Mouse (Mus musculus) granulocyte monocyte progenitor cell, adult 5-6 weeks (primary cell): ENCODE data around the gene Pgls. TPM values are rescaled to one million over a fixed set of nuclear protein-coding genes. Genes with fewer than 3 reads are reported as not detected.

Experiments used
- ATAC-seq: replicated peaks from 2 replicates; pipeline ENCODE4 v1.8.0; 2016; ENCODE audit warnings: mild to moderate bottlenecking, moderate TSS enrichment, inconsistent platforms; ENCODE audit not compliant: poor library complexity, severe bottlenecking
- total RNA-seq, 2 experiments: library from RNA; stranded (forward) in 1 of 2; stranded (reverse) in 1 of 2; fragments of 200-712, 200-1000 nt in 1 of 2; fragments of >200 nt in 1 of 2; fragmentation: Nextera tagmentation in 1 of 2; gene quantifications; 2 replicates each; pipeline ENCODE4 v1.2.3; 2014 to 2017

Pgls gene
- total RNA-seq, 2 experiments from 2014 or later: 143 to 185 TPM

- peak; percentile 35; the same call in 1 of the 2 replicates for ATAC-seq
These were observed 41.2 kb downstream of the Pgls start for GRCm38 (mm10) chr8:71633164-71633563.

- peak; percentile 43 for ATAC-seq
These were observed 42.1 kb downstream of the Pgls start for GRCm38 (mm10) chr8:71633981-71634667.

DNA sequence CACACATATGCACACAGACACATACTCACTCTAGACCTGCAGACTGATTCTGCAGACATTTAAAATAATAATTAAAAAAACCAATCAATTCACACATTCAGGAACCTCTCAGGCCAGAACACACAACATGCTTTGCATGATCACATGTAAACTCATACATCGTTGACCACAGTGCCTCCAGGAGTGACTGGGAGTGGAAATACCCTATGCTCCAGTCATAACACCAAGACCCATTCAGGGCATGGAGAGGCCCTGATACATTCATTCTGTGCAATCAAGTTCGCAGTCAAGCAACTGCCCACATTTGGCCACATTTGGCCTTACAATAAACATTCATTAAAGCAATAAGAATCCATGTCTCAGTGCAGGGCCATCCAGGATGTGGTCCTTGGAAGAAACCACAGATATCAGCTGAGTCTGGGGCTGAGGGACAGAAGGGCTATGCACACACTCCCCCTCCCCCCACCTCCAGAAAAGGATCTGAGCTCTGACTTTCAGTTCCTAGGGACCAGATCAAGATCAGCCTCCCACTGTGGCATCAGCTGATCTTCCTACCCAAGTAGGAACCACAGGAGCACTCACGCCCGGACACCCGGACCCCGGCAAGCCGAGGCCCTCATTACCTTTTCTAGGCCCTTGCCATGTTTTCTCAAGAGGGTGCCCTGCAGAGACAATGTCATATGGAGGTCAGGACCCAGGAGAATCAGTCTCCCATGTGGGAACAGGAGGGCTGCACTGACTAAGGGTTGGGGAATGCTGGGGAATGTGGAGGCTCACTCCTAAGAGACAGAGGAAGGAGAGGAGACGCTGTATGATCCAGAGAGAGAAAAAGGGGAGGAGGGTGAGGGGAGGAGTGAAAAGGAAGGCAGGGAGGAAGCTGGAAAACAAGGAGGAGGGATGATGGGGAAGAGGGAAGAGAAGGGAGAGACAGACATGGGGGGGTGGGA, 45.4 kb downstream of the Pgls start:
- ATAC-seq: no peak

- ATAC-seq: no peak
These were observed 46.3 kb downstream of the Pgls start for GRCm38 (mm10) chr8:71638321-71638720.

DNA sequence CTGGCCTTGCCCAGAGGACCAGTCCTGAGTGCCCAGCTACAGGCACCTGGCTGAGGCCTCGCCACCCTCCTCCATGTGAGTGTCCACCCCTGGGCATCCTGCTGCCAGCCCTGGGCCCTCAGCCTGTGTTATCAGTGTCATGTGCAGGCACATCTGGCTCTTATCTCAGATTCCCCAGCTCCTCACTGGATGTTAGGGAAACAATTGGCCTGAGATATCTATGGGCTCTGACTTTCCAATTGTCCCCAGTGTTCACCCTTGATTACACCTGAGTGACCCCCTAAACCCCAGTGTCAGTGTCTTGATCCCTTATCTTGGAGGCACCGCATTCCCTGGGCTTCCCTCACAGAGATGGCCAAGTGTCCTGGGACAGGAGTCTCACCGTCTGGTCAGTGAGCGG, 47.3 kb downstream of the Pgls start:
- no peak for ATAC-seq

GRCm38 (mm10) chr8:71645510-71645909, 53.5 kb downstream of the Pgls start:
- no peak for ATAC-seq

Other genes with a start within 250 kb of the Pgls start
- gene Use1, start 225.3 kb upstream of the Pgls start, total RNA-seq (2014; fragmentation: Nextera tagmentation): 108 and 154 TPM in 2 replicates
- 140 and 156 TPM in 2 replicates for gene Use1, start 225.3 kb upstream of the Pgls start, total RNA-seq (2017)
- 8.8 and 12.4 TPM in 2 replicates for gene Ocel1, start 220.9 kb upstream of the Pgls start, total RNA-seq (2014; fragmentation: Nextera tagmentation)
- gene Ocel1, start 220.9 kb upstream of the Pgls start, total RNA-seq (2017): 8.9 TPM in 2 replicates
- 1.3 and 7.5 TPM in 2 replicates for gene Nr2f6, start 210.2 kb upstream of the Pgls start, total RNA-seq (2014; fragmentation: Nextera tagmentation)
- gene Nr2f6, start 210.2 kb upstream of the Pgls start, total RNA-seq (2017): 3.3 and 4.1 TPM in 2 replicates
- gene Ushbp1, start 196.4 kb upstream of the Pgls start, total RNA-seq (2014; fragmentation: Nextera tagmentation): not detected in 2 replicates
- gene Ushbp1, start 196.4 kb upstream of the Pgls start, total RNA-seq (2017): not detected in 2 replicates
- 70.0 and 84.9 TPM in 2 replicates for gene Babam1, start 195.3 kb upstream of the Pgls start, total RNA-seq (2014; fragmentation: Nextera tagmentation)
- gene Babam1, start 195.3 kb upstream of the Pgls start, total RNA-seq (2017): 98.5 and 101 TPM in 2 replicates
- 11.1 and 11.7 TPM in 2 replicates for gene Ankle1, start 186.2 kb upstream of the Pgls start, total RNA-seq (2014; fragmentation: Nextera tagmentation)
- 11.3 and 12.4 TPM in 2 replicates for gene Ankle1, start 186.2 kb upstream of the Pgls start, total RNA-seq (2017)
- 1.6 and 7.4 TPM in 2 replicates for gene Abhd8, start 128.5 kb upstream of the Pgls start, total RNA-seq (2014; fragmentation: Nextera tagmentation)
- 4.7 and 5.4 TPM in 2 replicates for gene Abhd8, start 128.5 kb upstream of the Pgls start, total RNA-seq (2017)
- 56.5 and 77.6 TPM in 2 replicates for gene Mrpl34, start 127.2 kb upstream of the Pgls start, total RNA-seq (2014; fragmentation: Nextera tagmentation)
- gene Mrpl34, start 127.2 kb upstream of the Pgls start, total RNA-seq (2017): 62.2 and 79.8 TPM in 2 replicates
- 24.0 and 34.2 TPM in 2 replicates for gene Dda1, start 123.0 kb upstream of the Pgls start, total RNA-seq (2014; fragmentation: Nextera tagmentation)
- 16.9 and 20.3 TPM in 2 replicates for gene Dda1, start 123.0 kb upstream of the Pgls start, total RNA-seq (2017)
- gene Ano8, start 106.2 kb upstream of the Pgls start, total RNA-seq (2014; fragmentation: Nextera tagmentation): 0.43 and 2.5 TPM in 2 replicates
- 1.9 and 4.5 TPM in 2 replicates for gene Ano8, start 106.2 kb upstream of the Pgls start, total RNA-seq (2017)
- gene Gtpbp3, start 104.1 kb upstream of the Pgls start, total RNA-seq (2014; fragmentation: Nextera tagmentation): 3.5 and 12.4 TPM in 2 replicates
- 13.5 and 21.5 TPM in 2 replicates for gene Gtpbp3, start 104.1 kb upstream of the Pgls start, total RNA-seq (2017)
- gene Plvap, start 80.4 kb upstream of the Pgls start, total RNA-seq (2014; fragmentation: Nextera tagmentation): not detected in 2 replicates
- 0.10 and 0.43 TPM in 2 replicates for gene Plvap, start 80.4 kb upstream of the Pgls start, total RNA-seq (2017)
- gene Ccdc194, start 66.5 kb upstream of the Pgls start, total RNA-seq (2014; fragmentation: Nextera tagmentation): not detected in 2 replicates
- gene Ccdc194, start 66.5 kb upstream of the Pgls start, total RNA-seq (2017): not detected in 2 replicates
- 47.0 and 55.7 TPM in 2 replicates for gene Bst2, start 54.7 kb upstream of the Pgls start, total RNA-seq (2014; fragmentation: Nextera tagmentation)
- gene Bst2, start 54.7 kb upstream of the Pgls start, total RNA-seq (2017): 49.1 and 58.3 TPM in 2 replicates
- 50.2 and 64.1 TPM in 2 replicates for gene Mvb12a, start 49.3 kb upstream of the Pgls start, total RNA-seq (2014; fragmentation: Nextera tagmentation)
- gene Mvb12a, start 49.3 kb upstream of the Pgls start, total RNA-seq (2017): 55.0 and 56.6 TPM in 2 replicates
- not detected in 2 replicates for gene Tmem221, start 33.3 kb upstream of the Pgls start, total RNA-seq (2014; fragmentation: Nextera tagmentation)
- gene Tmem221, start 33.3 kb upstream of the Pgls start, total RNA-seq (2017): not detected in 2 replicates
- not detected in 2 replicates for gene Nxnl1, start 25.6 kb upstream of the Pgls start, total RNA-seq (2014; fragmentation: Nextera tagmentation)
- gene Nxnl1, start 25.6 kb upstream of the Pgls start, total RNA-seq (2017): 0.36 TPM in 1 of 2 replicates, not detected in the other
- 7.8 and 10.2 TPM in 2 replicates for gene Slc27a1, start 23.3 kb upstream of the Pgls start, total RNA-seq (2014; fragmentation: Nextera tagmentation)
- gene Slc27a1, start 23.3 kb upstream of the Pgls start, total RNA-seq (2017): 3.3 and 6.2 TPM in 2 replicates
- gene Fam129c, start 5.5 kb downstream of the Pgls start, total RNA-seq (2014; fragmentation: Nextera tagmentation): 11.6 and 11.7 TPM in 2 replicates
- 0.69 and 6.1 TPM in 2 replicates for gene Fam129c, start 5.5 kb downstream of the Pgls start, total RNA-seq (2017)
- gene Colgalt1, start 18.8 kb downstream of the Pgls start, total RNA-seq (2014; fragmentation: Nextera tagmentation): 93.8 and 107 TPM in 2 replicates
- 77.1 and 84.4 TPM in 2 replicates for gene Colgalt1, start 18.8 kb downstream of the Pgls start, total RNA-seq (2017)
- 0.60 TPM in 1 of 2 replicates, not detected in the other for gene Unc13a, start 79.6 kb downstream of the Pgls start, total RNA-seq (2014; fragmentation: Nextera tagmentation)
- 0.04 and 1.8 TPM in 2 replicates for gene Unc13a, start 79.6 kb downstream of the Pgls start, total RNA-seq (2017)
- 10.9 and 17.5 TPM in 2 replicates for gene Jak3, start 84.1 kb downstream of the Pgls start, total RNA-seq (2014; fragmentation: Nextera tagmentation)
- 7.2 and 8.1 TPM in 2 replicates for gene Jak3, start 84.1 kb downstream of the Pgls start, total RNA-seq (2017)
- gene Insl3, start 97.0 kb downstream of the Pgls start, total RNA-seq (2014; fragmentation: Nextera tagmentation): 14.1 and 16.3 TPM in 2 replicates
- 1.2 and 4.4 TPM in 2 replicates for gene Insl3, start 97.0 kb downstream of the Pgls start, total RNA-seq (2017)
- gene B3gnt3, start 109.6 kb downstream of the Pgls start, total RNA-seq (2014; fragmentation: Nextera tagmentation): 1.4 TPM in 1 of 2 replicates, not detected in the other
- gene B3gnt3, start 109.6 kb downstream of the Pgls start, total RNA-seq (2017): 0.39 TPM in 1 of 2 replicates, not detected in the other
- 62.4 and 98.0 TPM in 2 replicates for gene Fcho1, start 133.5 kb downstream of the Pgls start, total RNA-seq (2014; fragmentation: Nextera tagmentation)
- gene Fcho1, start 133.5 kb downstream of the Pgls start, total RNA-seq (2017): 39.8 and 76.7 TPM in 2 replicates